Mouse (Mus musculus) hindbrain, embryonic 11.5 days (tissue): ENCODE results near the gene Myod1. TPM values are rescaled to one million over a fixed set of nuclear protein-coding genes. Genes with fewer than 3 reads are reported as not detected.
A peak's percentile ranks its signal among the peaks of the same experiment; 100 is the strongest.

Source experiments
- ATAC-seq: fragments of 200-750 bp; cut with Nextera tagmentation; 2 replicates; pipeline ENCODE4 v1.8.0; 2017; ENCODE audit warnings: mild to moderate bottlenecking, moderate TSS enrichment, moderate library complexity; ENCODE audit not compliant: low FRiP score
- DNase-seq: peaks from one replicate; pipeline ENCODE4 v3.0.0-alpha.2; 2015; ENCODE audit warnings: low spot score
- H3K27ac ChIP-seq: fragments of 300-500 bp; sonication (generic); 2 replicates; pipeline ENCODE4 v1.5.1; 2014; ENCODE audit warnings: mild to moderate bottlenecking, low read depth, low read length
- H3K27me3 ChIP-seq: fragments of 300-500 bp; sonication (generic); 2 replicates; pipeline ENCODE4 v1.6.1; 2014; ENCODE audit warnings: mild to moderate bottlenecking, low read length, moderate library complexity, mixed read lengths; ENCODE audit not compliant: control insufficient read depth, insufficient read depth
- H3K36me3 ChIP-seq: fragments of 300-500 bp; sonication (generic); 2 replicates; pipeline ENCODE4 v1.6.1; 2014; ENCODE audit warnings: mild to moderate bottlenecking, low read length, moderate library complexity, mixed read lengths; ENCODE audit not compliant: control insufficient read depth, insufficient read depth
- H3K4me1 ChIP-seq: fragments of 300-500 bp; sonication (generic); replicated peaks from 2 replicates; pipeline ENCODE4 v1.6.1; 2014; ENCODE audit warnings: low read length, mixed read lengths; ENCODE audit not compliant: control insufficient read depth, insufficient read depth
- H3K4me2 ChIP-seq: fragments of 300-500 bp; sonication (generic); replicated peaks from 2 replicates; pipeline ENCODE4 v1.6.1; 2014; ENCODE audit warnings: mild to moderate bottlenecking, low read depth, low read length
- H3K4me3 ChIP-seq: fragments of 300-500 bp; sonication (generic); 2 replicates; pipeline ENCODE4 v1.5.1; 2014; ENCODE audit warnings: low read depth, low read length
- H3K9ac ChIP-seq: fragments of 300-500 bp; sonication (generic); 2 replicates; pipeline ENCODE4 v1.6.1; 2014; ENCODE audit warnings: low read depth, low read length
- H3K9me3 ChIP-seq: fragments of 300-500 bp; sonication (generic); 2 replicates; pipeline ENCODE4 v1.6.1; 2016; ENCODE audit warnings: low read length; ENCODE audit not compliant: control insufficient read depth
- WGBS: fragments of 180-500 bp; shearing (Covaris S2); extraction: QIAGEN DNeasy Blood & Tissue Kit; methylation state at CpG from one replicate; pipeline ENCODE4 v1.1.7; 2014; 5-methylcytosine and 5-hydroxymethylcytosine counted together
- polyA plus RNA-seq: library from polyadenylated mRNA; unstranded; fragments of >200 nt; fragmentation: Nextera tagmentation; extraction: Ambion mirVana; gene quantifications from 2 replicates; pipeline ENCODE4 v1.2.1, GENCODE M21; 2014

Gene Myod1
- polyA plus RNA-seq, 1 experiment from 2014 or later: 1.2 TPM

- peak overlapping the region; percentile 93; the same call in 1 of the 2 replicates for H3K4me2 ChIP-seq
- no peak for ATAC-seq
- peaks cover 4% of the 10 kb centered on the region for H3K4me1 ChIP-seq
- no peaks in the 10 kb centered on the region for H3K36me3 ChIP-seq
- H3K9me3 ChIP-seq: no peaks in the 10 kb centered on the region
- H3K4me3 ChIP-seq: peak overlapping the region; percentile 63; the same call in 1 of the 2 replicates
- no peak overlapping the region for H3K9ac ChIP-seq
- DNase-seq: no peak
- H3K27ac ChIP-seq: no peak overlapping the region
- peaks cover 53% of the 10 kb centered on the region for H3K27me3 ChIP-seq
- 39% methylated on average over 6 of the region's 6 CpGs for WGBS
Observed at GRCm38 (mm10) chr7:46395571-46395970, 19.3 kb downstream of the Myod1 start.

GRCm38 (mm10) chr7:46396231-46396927, 20.1 kb downstream of the Myod1 start, which contains the start of gene Kcnc1:
Kcnc1 (plus strand) TSS chr7:46396497.
- peak; percentile 69 for ATAC-seq
- Histone ChIP-seq H3K4me3 (peak within 1 kb of the TSS; percentile 63), H3K9ac (peak within 1 kb of the TSS; percentile 75), H3K36me3 (no peaks in the 10 kb centered on the region), H3K9me3 (no peaks in the 10 kb centered on the region), H3K27ac (peak within 1 kb of the TSS; percentile 54), H3K27me3 (peaks cover 53% of the 10 kb centered on the region), H3K4me2 (peak within 1 kb of the TSS; percentile 93), H3K4me1 (peaks cover 4% of the 10 kb centered on the region)
- under 1% methylated on average over 54 of the region's 93 CpGs for WGBS
- peak; percentile 85 for DNase-seq

GRCm38 (mm10) chr7:46396928-46397731, 20.9 kb downstream of the Myod1 start:
- H3K27ac ChIP-seq: peak overlapping the region; percentile 54
- H3K27me3 ChIP-seq: peaks cover 53% of the 10 kb centered on the region
- DNase-seq: no peak
- ATAC-seq: peak; percentile 67
- WGBS: 1% methylated on average over 51 of the region's 64 CpGs
- peak overlapping the region; percentile 75 for H3K9ac ChIP-seq
- no peaks in the 10 kb centered on the region for H3K36me3 ChIP-seq
- no peaks in the 10 kb centered on the region for H3K9me3 ChIP-seq
- peaks cover 4% of the 10 kb centered on the region for H3K4me1 ChIP-seq
- peak overlapping the region; percentile 63 for H3K4me3 ChIP-seq
- H3K4me2 ChIP-seq: peak overlapping the region; percentile 93

- Histone ChIP-seq H3K27me3 (peaks cover 53% of the 10 kb centered on the region), H3K9me3 (no peaks in the 10 kb centered on the region), H3K27ac (no peak overlapping the region), H3K4me2 (peak overlapping the region; percentile 93), H3K36me3 (no peaks in the 10 kb centered on the region), H3K4me3 (peak overlapping the region; percentile 63), H3K9ac (peak overlapping the region; percentile 75; the same call in 1 of the 2 replicates), H3K4me1 (peaks cover 4% of the 10 kb centered on the region)
- 11% methylated on average over 70 of the region's 70 CpGs for WGBS
- DNase-seq: peak; percentile 64
- no peak for ATAC-seq
Observed at GRCm38 (mm10) chr7:46397732-46398333, 21.6 kb downstream of the Myod1 start.

- Histone ChIP-seq H3K4me3 (no peak overlapping the region; the same call in 1 of the 2 replicates), H3K27me3 (peaks cover 51% of the 10 kb centered on the region), H3K9ac (no peak overlapping the region), H3K36me3 (no peaks in the 10 kb centered on the region), H3K9me3 (no peaks in the 10 kb centered on the region), H3K27ac (no peak overlapping the region), H3K4me2 (peak overlapping the region; percentile 93; the same call in 1 of the 2 replicates), H3K4me1 (peaks cover 4% of the 10 kb centered on the region)
- DNase-seq (no peak), ATAC-seq (no peak)
- WGBS: 66% methylated on average over 4 of the region's 4 CpGs
Observed at GRCm38 (mm10) chr7:46398612-46399011, 22.3 kb downstream of the Myod1 start.

- Histone ChIP-seq H3K36me3 (no peaks in the 10 kb centered on the region), H3K4me1 (peaks cover 4% of the 10 kb centered on the region), H3K9ac (no peak overlapping the region), H3K27ac (no peak overlapping the region), H3K4me2 (no peak overlapping the region), H3K27me3 (peaks cover 46% of the 10 kb centered on the region), H3K4me3 (no peak overlapping the region), H3K9me3 (no peaks in the 10 kb centered on the region)
- WGBS: 94% methylated on average over 1 of the region's 1 CpGs
- DNase-seq: no peak
- ATAC-seq: no peak
Observed at GRCm38 (mm10) chr7:46399676-46400075, 23.4 kb downstream of the Myod1 start.

- Histone ChIP-seq H3K27me3 (peaks cover 40% of the 10 kb centered on the region), H3K4me2 (no peak overlapping the region), H3K36me3 (no peaks in the 10 kb centered on the region), H3K4me3 (no peak overlapping the region), H3K4me1 (peaks cover 4% of the 10 kb centered on the region), H3K9me3 (no peaks in the 10 kb centered on the region), H3K27ac (no peak overlapping the region), H3K9ac (no peak overlapping the region)
- 37% methylated on average over 8 of the region's 8 CpGs for WGBS
- ATAC-seq (no peak), DNase-seq (no peak)
Observed at GRCm38 (mm10) chr7:46400346-46400745, 24.1 kb downstream of the Myod1 start.

GRCm38 (mm10) chr7:46401371-46402180, 25.3 kb downstream of the Myod1 start:
- Histone ChIP-seq H3K4me3 (no peak overlapping the region), H3K9ac (no peak overlapping the region), H3K9me3 (no peaks in the 10 kb centered on the region), H3K27ac (no peak overlapping the region), H3K4me1 (peaks cover 4% of the 10 kb centered on the region), H3K36me3 (no peaks in the 10 kb centered on the region), H3K4me2 (no peak overlapping the region), H3K27me3 (peaks cover 31% of the 10 kb centered on the region)
- 78% methylated on average over 3 of the region's 3 CpGs for WGBS
- ATAC-seq (no peak), DNase-seq (no peak)
